Mouse (Mus musculus) cerebellum, postnatal 25 days (tissue): ENCODE results near the gene H2-Aa.
A peak's percentile ranks its signal among the peaks of the same experiment; 100 is the strongest.
"Not testable (repeated sequence)": the region's sequence is repeated elsewhere in the genome, so short reads cannot be mapped to it uniquely, and the experiment has no call there.

Source experiments
- DNase-seq, 2 experiments: peaks; one replicate each; pipeline ENCODE4 v3.0.0; 2021; ENCODE audit warnings: mixed read lengths in 2 of 2

Gene H2-Aa

DNA sequence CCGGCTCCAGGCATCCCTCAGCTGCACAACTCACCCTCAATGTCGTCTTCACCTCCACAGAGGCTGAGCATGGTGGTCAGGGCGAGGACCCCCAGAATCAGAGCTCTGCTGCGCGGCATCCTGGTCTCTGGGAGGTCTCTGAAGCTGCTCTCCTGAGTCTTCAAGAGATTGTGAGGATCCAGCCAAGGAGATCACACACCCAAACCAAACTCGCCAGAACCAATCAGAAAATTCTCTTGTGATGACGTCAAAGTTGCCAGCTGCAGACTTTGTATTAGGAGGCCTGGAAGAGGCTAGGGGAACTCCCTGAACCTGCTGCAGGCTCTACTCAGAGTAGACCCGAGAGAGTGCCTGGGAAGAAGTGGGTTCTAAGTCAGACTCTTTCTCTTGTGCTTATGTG lies at the start of gene H2-Aa:
TSS of gene H2-Aa (minus strand) at position 176 of the 400 bp plus-strand sequence.
- DNase-seq = peak; percentile 57 to 69

- DNase-seq = no peak
Measured at GRCm38 (mm10) chr17:34331200-34331599, 43.6 kb upstream of the H2-Aa start.

DNA sequence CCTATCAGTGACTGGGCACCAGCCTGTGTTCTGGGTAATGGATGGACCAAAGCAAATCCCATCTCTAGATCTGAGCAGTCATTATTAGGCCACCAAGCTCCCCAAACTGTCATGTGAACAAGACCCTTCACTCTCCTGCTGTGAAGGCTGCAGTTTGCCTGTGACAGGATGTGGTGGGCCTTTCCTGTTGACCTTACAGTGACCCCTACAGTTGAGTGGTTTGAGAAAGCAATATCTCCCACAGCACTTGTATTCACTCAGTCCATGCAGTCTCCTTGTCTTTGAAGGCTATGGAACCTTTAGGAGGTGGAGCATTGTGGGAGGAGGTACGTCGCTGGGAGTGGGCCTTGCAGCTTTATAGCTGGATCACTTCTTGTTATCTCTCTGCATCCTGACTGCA lies 42.2 kb upstream of the H2-Aa start:
- no peak for DNase-seq

GRCm38 (mm10) chr17:34326373-34326772 lies 38.8 kb upstream of the H2-Aa start:
- no peak for DNase-seq

GRCm38 (mm10) chr17:34325436-34325835 lies 37.8 kb upstream of the H2-Aa start, which contains the start of gene H2-Eb2:
Gene H2-Eb2, plus strand, starts transcription at chr17:34325665.
- DNase-seq = no peak

- no peak for DNase-seq
Measured at GRCm38 (mm10) chr17:34317275-34317674, 29.7 kb upstream of the H2-Aa start.

- DNase-seq = no peak
Measured at GRCm38 (mm10) chr17:34316697-34317096, 29.1 kb upstream of the H2-Aa start.

DNA sequence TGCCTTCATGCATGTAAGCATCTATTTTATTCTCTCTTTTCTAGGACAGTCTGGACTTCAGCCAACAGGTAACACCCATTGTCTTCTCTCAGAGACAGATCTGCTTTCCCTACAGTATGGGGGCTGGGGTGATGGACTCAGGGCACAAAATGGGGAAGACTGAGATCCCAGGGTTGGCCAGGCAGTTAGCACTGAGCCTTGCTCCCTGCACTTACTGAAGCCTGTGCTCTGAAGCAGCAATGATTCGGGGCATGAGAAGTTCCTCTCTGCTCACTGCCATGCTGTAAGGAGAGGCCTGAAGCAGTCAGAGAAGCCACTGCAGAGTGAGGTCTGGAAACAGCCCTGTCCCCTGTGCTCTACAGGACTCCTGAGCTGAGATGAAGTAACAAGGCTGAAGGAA lies 27.9 kb upstream of the H2-Aa start:
- DNase-seq = no peak

DNA sequence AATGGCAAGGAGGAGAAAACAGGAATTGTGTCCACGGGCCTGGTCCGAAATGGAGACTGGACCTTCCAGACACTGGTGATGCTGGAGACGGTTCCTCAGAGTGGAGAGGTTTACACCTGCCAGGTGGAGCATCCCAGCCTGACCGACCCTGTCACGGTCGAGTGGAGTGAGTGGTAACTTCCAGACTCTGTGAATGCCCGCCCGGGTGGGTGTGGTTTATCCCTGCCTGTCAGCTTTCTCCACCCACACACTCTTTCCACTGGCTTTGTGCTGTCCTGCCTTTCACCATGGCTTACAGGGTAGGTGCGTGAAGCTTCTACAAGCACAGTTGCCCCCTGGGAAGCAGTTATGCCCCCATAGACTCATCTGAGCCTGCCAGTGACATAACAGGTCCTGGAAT lies 26.7 kb upstream of the H2-Aa start:
- DNase-seq = no peak

GRCm38 (mm10) chr17:34313393-34313792 lies 25.8 kb upstream of the H2-Aa start:
- DNase-seq = peak; percentile 76 to 86

GRCm38 (mm10) chr17:34312185-34312584 lies 24.6 kb upstream of the H2-Aa start:
- DNase-seq = no peak

- DNase-seq = not testable (repeated sequence)
Measured at GRCm38 (mm10) chr17:34310526-34310925, 22.9 kb upstream of the H2-Aa start.

- DNase-seq = peak; percentile 75 to 83
Measured at GRCm38 (mm10) chr17:34309683-34310385, 22.2 kb upstream of the H2-Aa start.

- no peak for DNase-seq
Measured at GRCm38 (mm10) chr17:34309225-34309624, 21.6 kb upstream of the H2-Aa start.

DNA sequence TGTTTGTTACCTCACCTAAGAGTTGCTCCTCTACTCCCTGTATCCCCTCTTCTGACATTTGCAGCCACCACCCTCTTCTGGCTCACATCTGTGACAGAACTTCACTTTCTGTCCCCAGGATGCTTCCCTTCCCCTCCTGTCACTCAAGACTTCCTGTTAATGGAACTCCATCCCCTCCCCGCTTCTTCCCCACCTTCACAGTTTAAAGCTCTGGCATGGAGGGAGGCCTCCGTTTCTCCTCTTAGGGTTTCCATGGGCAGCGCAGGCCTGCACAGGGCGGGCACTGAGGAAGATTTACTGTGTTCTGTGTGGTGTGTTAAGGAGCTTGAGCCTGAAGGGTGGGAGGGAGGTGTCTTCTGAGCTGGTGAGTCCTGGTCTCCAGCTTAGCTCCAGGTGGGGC lies 20.5 kb upstream of the H2-Aa start:
- DNase-seq = no peak

DNA sequence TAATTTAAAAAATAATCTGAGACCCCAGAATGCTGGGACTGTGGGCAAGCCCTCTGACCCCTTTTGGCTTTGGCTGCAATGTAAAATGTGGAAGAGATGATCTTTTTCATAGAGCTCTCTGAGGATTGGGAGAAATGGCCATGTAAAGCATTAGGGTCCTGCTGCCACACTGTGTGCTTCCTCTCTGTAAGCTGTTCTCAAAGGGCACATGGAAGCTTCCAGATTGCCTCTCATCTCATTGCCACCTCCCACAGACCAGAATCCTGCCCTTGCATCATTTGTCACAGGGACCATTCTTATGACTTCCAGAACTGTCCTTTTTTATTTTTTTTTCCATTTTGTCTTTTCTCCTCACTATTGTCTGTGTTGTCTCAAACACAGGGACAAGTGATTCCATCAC lies 19.6 kb upstream of the H2-Aa start:
- no peak for DNase-seq

GRCm38 (mm10) chr17:34306407-34306806 lies 18.8 kb upstream of the H2-Aa start:
- no peak for DNase-seq

DNA sequence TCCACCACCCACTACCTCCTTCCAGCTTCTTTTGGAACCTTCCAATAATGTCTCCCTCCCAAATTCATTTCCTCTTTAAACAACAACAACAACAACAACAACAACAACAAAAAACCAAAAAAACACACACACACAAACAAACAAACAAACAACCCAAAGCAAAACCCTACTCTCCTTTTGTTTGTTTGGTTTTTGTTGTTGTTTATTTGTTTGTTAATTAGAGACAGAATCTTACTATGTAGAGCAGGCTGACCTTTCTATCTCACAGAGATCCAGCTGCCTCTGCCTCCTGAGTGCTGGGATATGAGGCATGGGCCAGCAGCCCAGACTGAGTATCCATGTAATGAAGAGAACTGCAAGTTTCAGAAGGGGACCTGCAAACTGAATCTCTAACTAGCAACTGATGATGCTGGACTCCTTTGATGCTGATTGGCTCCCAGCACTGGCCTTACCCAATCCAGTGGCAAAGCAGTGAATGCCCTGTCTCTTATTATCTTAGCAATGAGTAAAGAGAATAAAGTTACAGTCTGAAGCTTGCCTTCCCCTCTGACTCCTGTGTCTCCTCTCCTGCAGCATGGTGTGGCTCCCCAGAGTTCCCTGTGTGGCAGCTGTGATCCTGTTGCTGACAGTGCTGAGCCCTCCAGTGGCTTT lies 17.9 kb upstream of the H2-Aa start, which contains the start of gene H2-Eb1:
TSS of gene H2-Eb1 (plus strand) at position 488 of the 651 bp plus-strand sequence.
- peak; percentile 74 to 81 for DNase-seq

DNA sequence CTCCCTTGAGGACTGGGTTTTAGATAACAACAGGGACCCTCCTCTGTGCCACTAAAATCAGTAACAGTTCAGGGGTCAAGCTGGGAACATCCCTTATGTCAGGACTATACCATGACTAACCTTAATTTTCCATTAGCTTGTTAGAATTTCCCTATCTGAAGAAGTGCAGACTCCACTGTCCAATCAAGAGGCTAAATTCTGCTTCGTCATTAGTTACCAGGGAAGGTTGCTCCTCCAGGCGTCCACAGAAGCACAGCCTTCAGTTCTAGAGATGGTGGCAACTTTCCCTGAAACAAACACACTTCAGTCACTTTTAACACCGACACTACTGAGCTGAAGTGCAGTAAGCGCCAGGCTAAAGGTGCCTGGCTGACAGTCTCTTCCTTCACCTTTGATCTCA lies 17.1 kb upstream of the H2-Aa start:
- DNase-seq = peak; percentile 25 to 48

DNA sequence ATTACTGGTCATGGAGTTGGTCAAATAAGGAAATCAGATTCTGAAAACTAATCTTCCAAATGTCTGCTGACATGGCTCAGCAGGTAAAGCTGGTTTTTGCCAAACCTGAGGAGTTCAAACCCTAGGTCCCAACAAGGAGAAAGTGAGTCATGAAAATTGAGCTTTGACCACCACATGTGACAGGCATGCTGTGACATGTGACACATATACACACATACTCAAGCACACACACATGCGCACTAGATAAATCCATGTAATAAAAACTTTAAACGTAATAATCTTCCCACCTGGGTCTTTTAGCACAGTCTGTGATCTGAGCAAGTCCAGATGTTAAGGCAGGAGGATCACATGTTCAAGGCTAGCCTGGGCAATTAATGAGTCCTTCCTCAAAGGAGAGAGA lies 16.2 kb upstream of the H2-Aa start:
- DNase-seq = no peak

GRCm38 (mm10) chr17:34301670-34302190 lies 14.1 kb upstream of the H2-Aa start:
- no peak for DNase-seq

DNA sequence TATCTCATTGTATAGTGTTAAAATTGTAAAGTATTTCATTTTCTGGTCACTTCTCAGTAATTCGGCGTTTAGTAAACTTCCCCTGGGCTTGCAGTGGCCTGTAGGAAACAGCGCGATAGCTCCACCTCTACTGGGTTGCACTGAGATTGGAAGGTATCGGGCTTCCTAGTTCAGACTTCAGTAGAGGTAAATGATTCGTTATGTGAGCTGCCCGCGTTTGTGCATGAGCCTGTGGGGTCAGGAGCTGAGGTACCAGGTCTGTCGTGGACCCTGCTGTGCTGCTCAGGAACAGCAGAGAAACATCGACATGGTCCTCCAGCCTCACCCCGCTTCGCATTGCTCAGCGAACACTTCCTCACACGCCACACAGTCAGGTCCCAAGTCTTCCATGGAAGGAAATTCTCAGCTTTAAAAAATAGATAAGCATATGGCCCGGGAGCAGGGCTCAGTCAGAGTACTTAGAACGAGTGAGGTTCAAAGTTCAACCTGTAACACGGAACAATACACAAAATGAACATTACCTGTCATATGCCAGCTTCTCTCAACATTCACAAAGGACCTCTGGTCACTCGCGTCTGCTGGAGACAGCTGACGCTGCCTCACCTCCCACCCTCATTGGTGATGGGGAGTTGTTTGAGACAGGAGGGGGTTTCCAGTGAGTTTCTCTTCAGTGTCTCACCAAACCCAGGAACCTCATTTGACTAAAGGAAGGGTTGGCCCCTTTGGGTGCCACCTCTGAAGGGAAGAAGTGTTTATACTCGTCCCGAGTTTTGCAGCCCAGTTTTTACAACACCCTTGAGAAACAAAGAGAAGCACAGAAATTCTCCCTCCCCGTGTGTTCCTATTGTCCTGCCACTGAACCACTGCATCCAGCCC lies 13.3 kb upstream of the H2-Aa start:
- no peak for DNase-seq

DNA sequence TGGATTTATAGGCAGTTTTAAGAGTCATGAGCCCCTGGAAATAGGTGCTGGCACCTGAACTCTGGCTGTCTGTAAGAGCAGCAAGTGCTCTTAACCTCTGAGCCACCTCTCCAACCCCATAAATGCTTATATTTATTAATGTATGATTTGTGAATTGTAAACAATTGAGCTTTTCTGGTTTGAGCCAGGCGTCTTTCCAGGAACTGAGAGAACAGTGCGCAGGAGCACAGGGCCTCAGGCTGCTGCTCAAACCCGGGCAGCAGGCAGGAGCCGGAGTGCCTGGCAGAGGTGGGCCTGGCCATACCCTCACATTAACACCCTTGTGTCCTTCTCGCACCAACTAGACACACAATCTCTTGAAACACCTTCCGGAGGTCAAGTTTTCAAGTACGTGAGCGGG lies 12.4 kb upstream of the H2-Aa start:
- DNase-seq = no peak
